Mouse (Mus musculus) E14TG2a.4 (cell line): ENCODE data around the gene Gm49450.

Experiments used
- CTCF ChIP-seq: conservative IDR thresholded peaks from 2 replicates; pipeline ENCODE4 v1.5.1; 2014; ENCODE audit warnings: low read length
- NANOG ChIP-seq: IDR thresholded peaks from 2 replicates; pipeline ENCODE4 v1.6.1; 2014; ENCODE audit warnings: borderline replicate concordance, low read length, mixed read lengths

DNA sequence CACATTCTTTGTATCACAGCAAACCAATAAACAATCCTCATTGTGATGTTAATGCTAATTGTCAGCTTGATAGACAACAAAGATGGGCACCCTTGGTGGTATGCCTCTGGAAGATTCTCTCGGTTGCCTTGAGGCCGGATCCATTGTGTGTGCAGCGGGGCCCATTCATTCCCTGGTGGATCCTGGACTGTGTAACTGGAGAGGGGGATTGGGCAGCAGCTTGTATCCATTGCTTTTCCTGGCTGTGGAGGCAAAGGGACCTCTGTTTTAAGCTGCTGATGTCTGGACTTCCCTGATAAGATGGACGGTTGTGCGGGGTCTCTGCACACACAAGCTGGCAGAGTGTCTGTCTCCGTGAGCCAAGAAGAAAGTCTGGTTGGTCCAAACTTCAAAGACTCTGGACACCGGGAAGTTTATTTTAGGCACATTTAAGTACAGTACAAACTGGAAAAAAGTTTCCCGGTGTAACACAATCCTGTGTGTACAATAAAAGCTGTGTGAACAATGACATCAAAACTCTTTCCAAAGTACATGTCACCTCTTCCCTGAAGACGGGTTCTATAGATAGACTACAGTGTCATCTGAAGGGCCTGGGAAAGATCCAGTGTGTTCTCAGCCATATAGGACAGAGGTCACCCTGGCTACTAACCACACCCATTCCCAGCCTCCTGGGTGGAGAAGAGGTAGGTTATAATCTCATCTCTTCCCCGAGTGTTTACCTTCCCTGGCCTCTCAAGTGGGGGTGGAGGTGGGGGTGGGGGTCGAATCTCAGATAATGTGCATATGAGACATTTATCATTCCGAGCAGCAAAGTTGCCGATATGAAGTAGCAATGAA is 44.8 kb upstream of the Gm49450 start:
- TF ChIP-seq CTCF (no peak; the same call in 1 of the 2 replicates), NANOG (peak; percentile 42; the same call in 1 of the 2 replicates)
